Mouse (Mus musculus) thymus, adult 2 months (tissue): Measurements from ENCODE around the gene Atp2b4.

Experiments
- CTCF ChIP-seq: fragments of 200-500 bp; IDR thresholded peaks from 2 replicates; pipeline ENCODE4 v1.5.1; 2012; ENCODE audit warnings: mild to moderate bottlenecking, control low read depth, low read length, moderate library complexity, borderline replicate concordance; ENCODE audit not compliant: control insufficient read depth, poor library complexity, insufficient read depth; ENCODE audit errors: extremely low read depth
- POLR2A ChIP-seq: fragments of 200-500 bp; IDR thresholded peaks from 2 replicates; pipeline ENCODE4 v1.6.1; 2012; ENCODE audit warnings: mild to moderate bottlenecking, low read length, control low read depth, moderate library complexity; ENCODE audit not compliant: control insufficient read depth, poor library complexity, insufficient read depth; ENCODE audit errors: extremely low read depth

GRCm38 (mm10) chr1:133765376-133765775 lies 35.5 kb downstream of the Atp2b4 start:
- TF ChIP-seq POLR2A (no peak), CTCF (no peak)
